Mouse (Mus musculus) spleen, postnatal 4 days (tissue): ENCODE measurements at regions not wholly inside any gene's neighbourhood (a gene's known extent, or its start where the extent isn't known, plus 50 kb on each side); places are given as distances from the start of the nearest gene placed in this dataset.

Source experiments
- DNase-seq, 2 experiments: peaks; one replicate each; pipeline ENCODE4 v3.0.0; 2022; ENCODE audit warnings: low spot score in 2 of 2

- no peak for DNase-seq
Observed at GRCm38 (mm10) chr1:52397460-52397859, 103.0 kb downstream of the Nab1 start.

DNA sequence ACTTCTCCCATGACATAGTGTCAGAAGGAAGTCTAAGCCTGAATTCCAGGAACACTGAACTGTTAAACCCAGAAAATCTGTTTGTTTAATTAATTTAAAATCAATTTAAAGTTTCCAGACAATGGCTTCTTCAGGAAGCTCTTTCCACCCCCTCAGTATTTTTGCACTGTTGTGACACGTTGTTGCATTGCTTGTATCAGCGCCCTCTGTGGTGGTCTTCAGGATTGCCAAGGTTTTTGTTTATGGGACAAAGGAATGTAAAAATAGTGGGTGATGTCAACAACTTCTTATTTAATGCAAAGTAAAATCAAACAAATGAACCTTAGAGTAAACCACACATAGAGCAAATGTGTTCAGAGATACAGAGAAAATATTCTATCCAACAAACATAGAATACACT lies 107.5 kb downstream of the Nab1 start:
- DNase-seq, result no peak

DNA sequence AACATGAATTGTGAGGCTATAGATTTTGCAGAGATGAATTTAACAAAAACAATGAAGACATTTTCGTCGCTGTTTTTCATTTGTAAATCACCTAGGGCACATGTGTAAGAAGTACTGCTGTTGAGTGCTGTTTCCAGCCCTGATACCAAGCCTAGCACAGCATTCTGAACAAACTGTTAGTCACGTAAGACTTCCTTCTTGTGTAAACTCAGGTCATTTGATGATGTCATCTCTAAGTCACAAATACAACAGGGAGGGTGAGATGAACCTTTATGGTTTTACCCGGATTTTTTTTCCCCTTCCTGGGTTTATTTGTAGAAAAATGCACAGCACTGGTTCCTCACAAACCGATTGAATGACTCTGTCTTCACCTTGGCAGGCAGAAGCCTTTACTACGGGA lies 111.6 kb downstream of the Nab1 start:
- no peak for DNase-seq

DNA sequence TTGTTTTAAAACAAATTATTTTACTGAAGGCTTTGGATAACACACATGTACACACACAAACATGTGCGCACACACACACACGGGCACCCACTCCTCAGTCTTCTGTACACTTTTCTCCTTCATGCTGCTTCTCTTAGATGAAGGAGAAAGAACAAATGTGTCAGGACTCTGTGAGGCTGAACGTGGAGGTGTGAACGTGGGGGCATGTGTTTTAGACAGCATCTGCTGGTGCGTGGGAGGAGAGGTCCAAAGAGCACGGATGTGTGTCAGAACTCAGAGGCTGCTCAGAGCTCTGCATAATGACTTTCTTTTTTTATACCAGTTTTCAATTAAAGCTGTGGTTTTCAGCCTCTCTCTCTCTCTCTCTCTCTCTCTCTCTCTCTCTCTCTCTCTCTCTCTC lies 112.4 kb downstream of the Nab1 start:
- DNase-seq, result no peak

- no peak for DNase-seq
Observed at GRCm38 (mm10) chr1:52387062-52387461, 113.4 kb downstream of the Nab1 start.

DNA sequence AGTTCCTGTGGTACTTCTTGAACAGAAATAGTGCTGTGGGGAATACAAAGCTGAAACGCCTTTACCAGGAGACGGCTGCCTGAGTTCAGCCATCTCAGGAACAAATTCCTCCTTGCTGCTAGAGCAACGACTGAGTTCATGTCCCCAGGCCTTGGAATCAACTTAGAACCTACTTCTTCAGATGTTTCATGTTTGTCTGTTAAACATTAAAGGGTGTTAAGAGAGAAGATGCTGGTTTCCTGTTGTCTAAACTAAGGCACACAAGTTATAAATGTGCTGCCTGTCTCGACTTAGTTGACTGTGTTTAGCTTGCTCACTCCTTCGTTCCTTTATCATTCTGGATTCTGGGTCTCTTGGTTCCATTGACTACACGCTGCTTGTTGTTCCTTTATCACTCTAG lies 125.2 kb downstream of the Nab1 start:
- DNase-seq, result no peak

DNA sequence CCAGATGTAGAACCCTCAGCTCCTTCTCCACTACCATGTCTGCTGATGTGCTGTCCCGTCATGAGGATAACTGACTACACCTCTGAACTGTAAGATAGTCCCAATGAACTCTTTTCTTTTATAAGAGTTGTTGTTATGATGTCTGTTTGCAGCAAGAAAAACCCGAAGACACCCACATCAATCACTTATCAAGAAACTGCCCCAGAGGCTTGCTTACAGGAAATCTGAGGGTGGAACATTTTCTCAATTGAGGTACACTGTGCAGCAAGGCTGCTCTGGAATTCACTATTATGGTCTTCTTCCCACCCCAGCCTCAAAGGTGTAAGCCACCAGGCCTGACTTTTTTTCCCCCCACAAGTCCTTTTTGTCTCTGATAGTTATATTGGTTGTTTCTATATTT lies 125.8 kb downstream of the Nab1 start:
- no peak for DNase-seq

DNA sequence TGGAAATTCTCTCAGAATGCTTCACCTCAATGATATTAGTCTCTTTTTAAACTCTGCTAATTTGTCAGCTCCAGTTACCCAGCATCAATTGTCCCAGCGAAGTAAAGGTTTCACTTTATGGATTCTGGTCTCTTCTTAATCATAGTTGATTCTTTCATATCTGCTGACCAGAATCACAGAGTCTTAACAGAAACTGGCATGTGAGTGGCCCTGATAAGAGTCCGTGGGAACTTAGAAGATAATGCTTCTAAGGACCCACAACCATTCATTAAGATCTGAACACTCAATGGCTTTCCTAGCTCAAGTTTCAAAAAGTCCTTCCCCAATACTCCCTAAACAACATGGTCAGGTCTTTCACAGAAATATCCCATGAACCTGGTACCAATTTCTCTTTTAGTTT lies 126.7 kb downstream of the Nab1 start:
- no peak for DNase-seq

GRCm38 (mm10) chr1:52366386-52366785 lies 133.4 kb upstream of the Gls start:
- no peak for DNase-seq

- DNase-seq, result no peak
Observed at GRCm38 (mm10) chr1:52363625-52364024, 130.6 kb upstream of the Gls start.

- no peak for DNase-seq
Observed at GRCm38 (mm10) chr1:52362976-52363375, 129.9 kb upstream of the Gls start.

DNA sequence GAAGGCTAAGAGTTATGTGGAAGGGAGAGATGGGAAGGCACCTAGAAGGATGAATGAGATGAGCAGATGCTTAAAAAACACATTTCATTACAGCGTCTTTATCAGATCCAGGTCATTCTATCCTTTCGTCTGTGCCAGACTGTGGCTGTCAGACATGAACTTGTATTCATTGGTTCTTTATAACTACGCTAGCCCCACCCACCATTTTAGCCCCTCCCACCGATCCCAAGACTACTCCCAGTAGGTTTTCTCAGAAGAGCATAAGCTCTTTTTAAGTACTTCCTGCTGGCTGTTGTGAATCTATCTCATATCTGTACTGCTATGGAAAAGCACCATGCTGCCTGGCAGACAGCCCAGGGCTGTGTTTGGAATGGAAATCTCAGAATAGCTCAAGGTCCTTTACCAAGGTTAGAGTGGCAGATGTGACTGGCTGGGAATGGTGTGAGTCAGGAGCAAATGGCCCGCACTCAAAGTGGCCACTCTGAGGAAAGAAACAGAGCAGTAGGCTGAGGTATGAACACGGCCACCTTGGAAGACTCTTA lies 121.1 kb upstream of the Gls start:
- peak in 1 of 2 experiments; percentile 16 for DNase-seq

- no peak for DNase-seq
Observed at GRCm38 (mm10) chr1:52342127-52342526, 109.1 kb upstream of the Gls start.

DNA sequence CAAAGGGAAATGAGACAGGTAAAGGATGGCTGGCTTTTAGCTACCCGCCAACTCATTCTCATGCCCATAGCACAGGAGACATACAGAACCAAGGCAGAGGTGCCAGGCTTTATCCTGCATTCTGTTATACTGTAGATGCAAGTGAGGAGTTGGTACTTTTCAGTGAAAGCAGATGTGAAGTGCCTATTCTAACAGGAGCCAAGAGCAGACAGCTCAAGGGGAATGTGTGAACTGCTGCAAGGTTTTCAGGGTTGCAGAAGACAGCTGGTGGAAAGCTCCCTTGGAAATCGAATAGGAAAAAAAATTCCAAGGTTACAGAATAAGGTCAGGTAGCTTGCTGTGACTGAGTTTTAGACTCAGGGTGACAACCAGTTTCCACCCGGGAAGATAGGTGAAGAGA lies 105.7 kb upstream of the Gls start:
- DNase-seq, result no peak

DNA sequence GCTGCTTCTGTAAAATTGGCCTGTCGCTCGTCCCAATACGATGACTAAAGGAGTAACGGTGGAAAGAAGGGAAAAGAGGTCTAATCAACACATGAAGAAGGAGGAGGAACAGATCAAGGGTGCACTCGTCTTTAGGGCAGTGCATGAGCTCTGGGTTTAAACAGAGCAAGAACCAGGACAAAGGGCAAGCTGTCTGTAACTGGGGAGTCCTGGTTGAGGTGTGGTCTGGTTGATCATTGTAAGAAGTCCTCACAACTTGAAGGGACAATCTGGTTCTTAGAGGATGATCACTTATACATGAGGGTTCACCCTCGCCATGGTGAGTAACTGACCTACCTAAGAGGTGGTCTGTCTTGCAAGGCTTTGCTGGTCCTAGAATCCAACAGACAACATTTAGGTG lies 105.2 kb upstream of the Gls start:
- no peak for DNase-seq

GRCm38 (mm10) chr1:52336696-52337095 lies 103.7 kb upstream of the Gls start:
- DNase-seq, result no peak

DNA sequence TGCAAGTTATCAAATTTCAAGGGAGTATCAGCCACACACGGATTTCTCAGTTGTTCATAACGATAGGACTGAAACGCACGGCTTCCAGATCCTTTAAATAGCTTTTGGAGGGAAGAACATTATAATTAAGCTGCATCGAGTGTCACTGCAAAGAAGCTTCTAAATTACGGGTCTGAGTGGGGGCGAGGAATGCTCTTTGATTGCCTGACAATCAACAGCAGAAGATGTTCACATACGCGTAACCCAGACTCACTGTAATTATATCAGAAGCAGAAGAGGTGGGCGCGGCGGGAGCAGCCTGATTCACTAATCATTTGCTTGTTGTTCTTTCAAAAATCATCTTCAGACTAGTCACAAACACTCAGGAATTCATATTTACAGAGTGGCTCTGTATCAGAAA lies 99.0 kb upstream of the Gls start:
- DNase-seq, result no peak

GRCm38 (mm10) chr1:52331442-52331841 lies 98.4 kb upstream of the Gls start:
- no peak for DNase-seq

DNA sequence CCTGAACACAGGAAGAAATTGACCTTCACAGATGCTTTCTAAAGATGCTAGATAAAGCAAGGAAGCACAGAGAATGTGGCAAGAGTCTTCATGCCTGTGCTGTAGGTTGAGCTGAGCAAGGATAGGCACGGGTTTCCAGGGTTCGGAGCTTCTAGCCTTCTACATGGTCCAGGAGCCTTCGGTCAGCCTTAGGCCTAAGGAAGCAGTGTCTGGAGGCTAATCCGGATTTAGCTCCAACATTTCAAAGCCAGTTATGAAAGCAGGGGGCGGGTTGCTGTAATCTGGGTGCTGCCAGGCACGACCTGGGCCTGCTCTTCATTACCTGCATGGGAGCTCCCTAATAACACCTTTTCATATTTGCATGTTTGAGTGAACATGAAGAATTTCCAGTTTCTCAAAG lies 97.5 kb upstream of the Gls start:
- no peak for DNase-seq

- DNase-seq, result no peak
Observed at GRCm38 (mm10) chr1:52328507-52328906, 95.5 kb upstream of the Gls start.

- DNase-seq, result no peak
Observed at GRCm38 (mm10) chr1:52324356-52324755, 91.3 kb upstream of the Gls start.

DNA sequence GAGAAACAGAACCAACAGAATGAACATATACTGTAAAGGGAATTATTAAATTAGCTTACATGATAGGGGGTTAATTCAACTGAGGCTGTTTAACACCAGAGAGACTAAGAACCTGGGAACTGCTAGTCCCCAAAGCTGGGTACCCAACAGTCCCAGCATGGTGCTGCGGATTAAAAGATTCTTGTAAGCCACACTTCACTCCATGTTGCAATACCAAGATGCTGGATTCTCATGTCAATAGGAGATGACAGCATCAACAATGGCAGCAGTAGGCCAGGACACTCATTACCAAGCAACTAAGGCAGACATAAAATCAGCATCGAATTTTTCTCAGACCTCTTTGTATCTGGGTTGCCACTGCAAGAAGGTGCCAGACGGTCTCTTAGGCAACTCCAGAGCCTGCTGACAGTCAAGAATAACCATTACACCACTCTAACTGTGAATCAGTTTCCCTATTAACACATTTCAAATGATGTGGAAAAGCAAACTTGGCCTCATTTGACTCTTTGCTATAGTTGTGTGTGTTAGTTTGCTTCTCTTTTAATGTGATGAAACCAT lies 79.1 kb upstream of the Gls start:
- DNase-seq, result no peak

GRCm38 (mm10) chr1:52306892-52307291 lies 73.9 kb upstream of the Gls start:
- DNase-seq, result peak; percentile 43 to 77
